Mouse (Mus musculus) forebrain, embryonic 13.5 days (tissue): ENCODE data around the gene St6galnac3. TPM values are rescaled to one million over a fixed set of nuclear protein-coding genes. Genes with fewer than 3 reads are reported as not detected.

Source experiments
- ATAC-seq: fragments of 200-750 bp; cut with Nextera tagmentation; 2 replicates; pipeline ENCODE4 v1.8.0; 2017
- H3K27ac ChIP-seq: fragments of 300-500 bp; sonication (generic); 2 replicates; pipeline ENCODE4 v1.5.1; 2015; ENCODE audit warnings: inconsistent platforms, mild to moderate bottlenecking, moderate library complexity
- H3K27me3 ChIP-seq: fragments of 300-500 bp; sonication (generic); 2 replicates; pipeline ENCODE4 v1.6.1; 2015; ENCODE audit warnings: mild to moderate bottlenecking, inconsistent platforms
- H3K36me3 ChIP-seq: fragments of 300-500 bp; sonication (generic); 2 replicates; pipeline ENCODE4 v1.6.1; 2015; ENCODE audit warnings: mild to moderate bottlenecking, inconsistent platforms; ENCODE audit not compliant: poor library complexity, severe bottlenecking
- H3K4me1 ChIP-seq: fragments of 300-500 bp; sonication (generic); 2 replicates; pipeline ENCODE4 v1.6.1; 2015; ENCODE audit warnings: inconsistent platforms
- H3K4me2 ChIP-seq: fragments of 300-500 bp; sonication (generic); 2 replicates; pipeline ENCODE4 v1.6.1; 2015; ENCODE audit warnings: inconsistent platforms, mild to moderate bottlenecking, moderate library complexity
- H3K4me3 ChIP-seq: fragments of 300-500 bp; sonication (generic); 2 replicates; pipeline ENCODE4 v1.5.1; 2015; ENCODE audit warnings: mild to moderate bottlenecking, inconsistent platforms
- H3K9ac ChIP-seq: fragments of 300-500 bp; sonication (generic); 2 replicates; pipeline ENCODE4 v1.6.1; 2015; ENCODE audit warnings: mild to moderate bottlenecking, inconsistent platforms
- H3K9me3 ChIP-seq: fragments of 300-500 bp; sonication (generic); replicated peaks from 2 replicates; pipeline ENCODE4 v1.6.1; 2016; ENCODE audit warnings: inconsistent platforms
- WGBS: fragments of 180-500 bp; shearing (Covaris S2); methylation state at CpG from one replicate; pipeline ENCODE4 v1.1.7; 2015; 5-methylcytosine and 5-hydroxymethylcytosine counted together
- polyA plus RNA-seq: library from polyadenylated mRNA; unstranded; fragments of >200 nt; fragmentation: Nextera tagmentation; extraction: Ambion mirVana; gene quantifications from 2 replicates; pipeline ENCODE4 v1.2.1, GENCODE M21; 2015

Gene St6galnac3
- polyA plus RNA-seq, 1 experiment from 2014 or later, result 20.7 TPM

GRCm38 (mm10) chr3:153305153-153305552, 419.8 kb downstream of the St6galnac3 start:
- no peak overlapping the region for H3K9ac ChIP-seq
- no peak for ATAC-seq
- no peaks in the 10 kb centered on the region for H3K36me3 ChIP-seq
- H3K27ac ChIP-seq, result no peak overlapping the region
- H3K4me2 ChIP-seq, result no peak overlapping the region
- 83% methylated on average over 3 of the region's 3 CpGs for WGBS
- H3K4me1 ChIP-seq, result no peaks in the 10 kb centered on the region
- no peaks in the 10 kb centered on the region for H3K27me3 ChIP-seq
- H3K9me3 ChIP-seq, result no peaks in the 10 kb centered on the region
- no peak overlapping the region for H3K4me3 ChIP-seq

- Histone ChIP-seq H3K27ac (no peak overlapping the region), H3K9ac (no peak overlapping the region), H3K36me3 (no peaks in the 10 kb centered on the region), H3K4me3 (no peak overlapping the region), H3K9me3 (no peaks in the 10 kb centered on the region), H3K4me2 (no peak overlapping the region), H3K4me1 (peaks cover 5% of the 10 kb centered on the region; the same call in 1 of the 2 replicates), H3K27me3 (no peaks in the 10 kb centered on the region)
- ATAC-seq, result no peak
- 92% methylated on average over 7 of the region's 7 CpGs for WGBS
Measured at GRCm38 (mm10) chr3:153302376-153302775, 422.6 kb downstream of the St6galnac3 start.

- no peaks in the 10 kb centered on the region for H3K36me3 ChIP-seq
- peak overlapping the region; percentile 23 for H3K4me2 ChIP-seq
- ATAC-seq, result peak; percentile 89
- no peak overlapping the region for H3K9ac ChIP-seq
- no peak overlapping the region for H3K4me3 ChIP-seq
- peaks cover 18% of the 10 kb centered on the region for H3K4me1 ChIP-seq
- no peaks in the 10 kb centered on the region for H3K9me3 ChIP-seq
- no peaks in the 10 kb centered on the region for H3K27me3 ChIP-seq
- 41% methylated on average over 22 of the region's 22 CpGs for WGBS
- no peak overlapping the region for H3K27ac ChIP-seq
Measured at GRCm38 (mm10) chr3:153296375-153297068, 428.5 kb downstream of the St6galnac3 start.

- WGBS, result 96% methylated on average over 5 of the region's 5 CpGs
- Histone ChIP-seq H3K9me3 (no peaks in the 10 kb centered on the region), H3K4me1 (peaks cover 18% of the 10 kb centered on the region), H3K4me2 (no peak overlapping the region), H3K4me3 (no peak overlapping the region), H3K27ac (no peak overlapping the region), H3K9ac (no peak overlapping the region), H3K36me3 (no peaks in the 10 kb centered on the region), H3K27me3 (no peaks in the 10 kb centered on the region)
- no peak for ATAC-seq
Measured at GRCm38 (mm10) chr3:153292853-153293252, 432.1 kb downstream of the St6galnac3 start.

- Histone ChIP-seq H3K4me2 (no peak overlapping the region), H3K27me3 (no peaks in the 10 kb centered on the region), H3K36me3 (no peaks in the 10 kb centered on the region), H3K4me1 (peaks cover 13% of the 10 kb centered on the region), H3K4me3 (no peak overlapping the region), H3K9me3 (no peaks in the 10 kb centered on the region), H3K9ac (no peak overlapping the region), H3K27ac (no peak overlapping the region)
- ATAC-seq, result no peak
- WGBS, result 78% methylated on average over 9 of the region's 9 CpGs
Measured at GRCm38 (mm10) chr3:153292363-153292762, 432.6 kb downstream of the St6galnac3 start.

- H3K9me3 ChIP-seq, result no peaks in the 10 kb centered on the region
- WGBS, result 88% methylated on average over 6 of the region's 6 CpGs
- no peaks in the 10 kb centered on the region for H3K36me3 ChIP-seq
- no peaks in the 10 kb centered on the region for H3K27me3 ChIP-seq
- H3K4me1 ChIP-seq, result peaks cover 5% of the 10 kb centered on the region
- no peak overlapping the region for H3K9ac ChIP-seq
- no peak for ATAC-seq
- H3K4me2 ChIP-seq, result no peak overlapping the region
- no peak overlapping the region for H3K4me3 ChIP-seq
- no peak overlapping the region for H3K27ac ChIP-seq
Measured at GRCm38 (mm10) chr3:153291406-153292045, 433.4 kb downstream of the St6galnac3 start.

- H3K4me3 ChIP-seq, result no peak overlapping the region
- no peaks in the 10 kb centered on the region for H3K4me1 ChIP-seq
- H3K9me3 ChIP-seq, result no peaks in the 10 kb centered on the region
- H3K27ac ChIP-seq, result no peak overlapping the region
- ATAC-seq, result no peak
- 94% methylated on average over 4 of the region's 4 CpGs for WGBS
- no peak overlapping the region for H3K9ac ChIP-seq
- no peaks in the 10 kb centered on the region for H3K36me3 ChIP-seq
- no peaks in the 10 kb centered on the region for H3K27me3 ChIP-seq
- no peak overlapping the region for H3K4me2 ChIP-seq
Measured at GRCm38 (mm10) chr3:153289971-153290370, 435.0 kb downstream of the St6galnac3 start.

GRCm38 (mm10) chr3:153287564-153287963, 437.4 kb downstream of the St6galnac3 start:
- Histone ChIP-seq H3K9me3 (no peaks in the 10 kb centered on the region), H3K9ac (no peak overlapping the region), H3K4me3 (no peak overlapping the region), H3K27me3 (no peaks in the 10 kb centered on the region), H3K4me1 (peaks cover 9% of the 10 kb centered on the region), H3K27ac (no peak overlapping the region), H3K4me2 (no peak overlapping the region), H3K36me3 (no peaks in the 10 kb centered on the region)
- 96% methylated on average over 4 of the region's 4 CpGs for WGBS
- ATAC-seq, result no peak

GRCm38 (mm10) chr3:153287081-153287480, 437.9 kb downstream of the St6galnac3 start:
- H3K27me3 ChIP-seq, result no peaks in the 10 kb centered on the region
- ATAC-seq, result no peak
- no peak overlapping the region for H3K27ac ChIP-seq
- WGBS, result 74% methylated on average over 6 of the region's 6 CpGs
- H3K36me3 ChIP-seq, result no peaks in the 10 kb centered on the region
- H3K4me2 ChIP-seq, result no peak overlapping the region
- H3K9me3 ChIP-seq, result no peaks in the 10 kb centered on the region
- no peak overlapping the region for H3K4me3 ChIP-seq
- H3K9ac ChIP-seq, result no peak overlapping the region
- H3K4me1 ChIP-seq, result peaks cover 14% of the 10 kb centered on the region

- Histone ChIP-seq H3K4me2 (no peak overlapping the region; the same call in 1 of the 2 replicates), H3K27ac (peak overlapping the region; percentile 59)
- ATAC-seq, result peak; percentile 56
Measured at GRCm38 (mm10) chr3:153282123-153282765, 442.7 kb downstream of the St6galnac3 start.

GRCm38 (mm10) chr3:153278249-153278648, 446.7 kb downstream of the St6galnac3 start:
- Histone ChIP-seq H3K27ac (no peak overlapping the region), H3K36me3 (no peaks in the 10 kb centered on the region), H3K27me3 (peaks cover 8% of the 10 kb centered on the region), H3K9me3 (peaks cover 11% of the 10 kb centered on the region), H3K4me3 (no peak overlapping the region), H3K4me1 (peaks cover 41% of the 10 kb centered on the region), H3K9ac (no peak overlapping the region), H3K4me2 (no peak overlapping the region)
- 84% methylated on average over 5 of the region's 5 CpGs for WGBS
- no peak for ATAC-seq

More at GRCm38 (mm10) chr3:153282123-153282765, 442.7 kb downstream of the St6galnac3 start:
- Histone ChIP-seq H3K9me3 (no peaks in the 10 kb centered on the region), H3K36me3 (no peaks in the 10 kb centered on the region), H3K4me3 (no peak overlapping the region), H3K4me1 (peaks cover 32% of the 10 kb centered on the region), H3K9ac (no peak overlapping the region), H3K27me3 (peaks cover 8% of the 10 kb centered on the region)
- 54% methylated on average over 16 of the region's 16 CpGs for WGBS

GRCm38 (mm10) chr3:153277389-153277999, 447.5 kb downstream of the St6galnac3 start:
- 5% methylated on average over 16 of the region's 16 CpGs for WGBS
- Histone ChIP-seq H3K4me2 (peak overlapping the region; percentile 47), H3K4me3 (peak overlapping the region; percentile 12; the same call in 1 of the 2 replicates), H3K27me3 (peaks cover 8% of the 10 kb centered on the region), H3K9ac (0 out of 2 replicates have a peak overlapping the region, but pooled peaks have one; percentile 22), H3K9me3 (peaks cover 11% of the 10 kb centered on the region), H3K36me3 (no peaks in the 10 kb centered on the region), H3K4me1 (peaks cover 35% of the 10 kb centered on the region), H3K27ac (peak overlapping the region; percentile 25)
- ATAC-seq, result peak; percentile 90
